Mouse (Mus musculus) lung, postnatal 0 days (tissue): ENCODE results near the gene Top3b.
A peak's percentile ranks its signal among the peaks of the same experiment; 100 is the strongest.

Experiments
- CTCF ChIP-seq: IDR thresholded peaks from 2 replicates; pipeline ENCODE4 v1.5.1; 2016; ENCODE audit warnings: antibody characterized with exemption, mild to moderate bottlenecking
- EP300 ChIP-seq: IDR thresholded peaks from 2 replicates; pipeline ENCODE4 v1.6.1; 2016; ENCODE audit warnings: antibody characterized with exemption, mild to moderate bottlenecking, control low read depth

- TF ChIP-seq CTCF (no peak), EP300 (0 out of 2 replicates have a peak, but pooled peaks have one; percentile 8)
Measured at GRCm38 (mm10) chr16:16870241-16870616, 307 bp upstream of the Top3b start.
